Mouse (Mus musculus): ENCODE data around the gene Fam174b. TPM values are rescaled to one million over a fixed set of nuclear protein-coding genes. Genes with fewer than 3 reads are reported as not detected.

Gene Fam174b
- 15.8 TPM for polyA plus RNA-seq (2014; fragmentation: Illumina TruSeq; extraction: RNeasy Lipid Tissue Mini Kit (QIAGEN cat#74804); ENCODE audit: low read depth, low replicate concordance)

DNA sequence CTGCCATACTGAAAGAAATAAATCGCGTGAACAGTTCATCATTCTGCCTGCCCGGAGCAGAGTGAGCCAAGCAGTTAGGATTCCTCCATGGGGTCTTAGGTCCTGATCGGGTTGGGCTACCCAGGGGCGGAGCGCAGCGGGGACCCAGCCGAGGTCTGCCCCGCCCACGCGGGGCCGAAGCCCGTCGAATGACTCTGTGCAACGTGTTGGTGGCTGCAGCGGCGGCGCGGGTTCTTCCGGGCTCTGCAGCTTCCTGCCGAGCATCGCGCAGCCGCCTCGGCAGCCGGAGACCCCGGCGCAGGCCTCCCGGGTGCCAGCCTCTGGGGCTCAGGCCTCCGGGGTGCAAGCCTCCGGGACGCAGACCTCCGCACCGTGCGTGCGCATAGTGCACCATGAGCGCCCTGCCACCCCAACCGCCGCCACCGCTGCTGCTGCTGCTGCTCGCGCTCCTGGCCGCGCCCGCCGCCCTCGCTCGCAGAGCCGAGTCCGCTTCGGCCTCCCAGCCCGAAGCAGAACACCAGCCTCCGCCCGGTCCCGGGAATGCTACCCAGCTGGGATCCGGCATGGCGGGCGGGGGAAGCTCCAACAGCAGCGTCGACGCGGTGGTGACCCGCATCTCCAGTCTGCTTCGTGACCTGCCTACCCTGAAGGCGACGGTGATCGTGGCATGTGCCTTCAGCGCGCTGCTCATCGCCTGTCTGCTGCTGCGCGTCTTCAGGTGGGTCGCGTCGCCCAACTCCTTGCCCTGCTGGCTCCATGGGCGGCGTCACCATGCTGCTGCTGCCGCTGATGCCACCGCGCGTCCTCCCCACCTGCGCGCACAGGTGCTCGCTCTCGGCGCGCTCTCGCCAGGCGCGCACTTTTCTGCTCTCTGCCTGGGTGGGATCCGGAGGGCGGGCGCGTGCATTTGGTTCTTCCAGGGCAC is at the start of gene Fam174b:
Gene Fam174b (plus strand): TSS at position 192 of the 925 bp plus-strand sequence.

Other genes starting within 250 kb of the Fam174b start
- 26.8 TPM for gene Chd2, start 198.5 kb upstream of the Fam174b start, polyA plus RNA-seq (2014; fragmentation: Illumina TruSeq; extraction: RNeasy Lipid Tissue Mini Kit (QIAGEN cat#74804); ENCODE audit: low read depth, low replicate concordance)

Data from kidney, adult 10 weeks (tissue).